Mouse (Mus musculus): ENCODE results near the gene Dok7. TPM values are rescaled to one million over a fixed set of nuclear protein-coding genes. Genes with fewer than 3 reads are reported as not detected.

Dok7 gene
- polyA plus RNA-seq (2016; fragmentation: Nextera tagmentation; extraction: Ambion mirVana) = 0.26 and 0.31 TPM in 2 replicates

DNA sequence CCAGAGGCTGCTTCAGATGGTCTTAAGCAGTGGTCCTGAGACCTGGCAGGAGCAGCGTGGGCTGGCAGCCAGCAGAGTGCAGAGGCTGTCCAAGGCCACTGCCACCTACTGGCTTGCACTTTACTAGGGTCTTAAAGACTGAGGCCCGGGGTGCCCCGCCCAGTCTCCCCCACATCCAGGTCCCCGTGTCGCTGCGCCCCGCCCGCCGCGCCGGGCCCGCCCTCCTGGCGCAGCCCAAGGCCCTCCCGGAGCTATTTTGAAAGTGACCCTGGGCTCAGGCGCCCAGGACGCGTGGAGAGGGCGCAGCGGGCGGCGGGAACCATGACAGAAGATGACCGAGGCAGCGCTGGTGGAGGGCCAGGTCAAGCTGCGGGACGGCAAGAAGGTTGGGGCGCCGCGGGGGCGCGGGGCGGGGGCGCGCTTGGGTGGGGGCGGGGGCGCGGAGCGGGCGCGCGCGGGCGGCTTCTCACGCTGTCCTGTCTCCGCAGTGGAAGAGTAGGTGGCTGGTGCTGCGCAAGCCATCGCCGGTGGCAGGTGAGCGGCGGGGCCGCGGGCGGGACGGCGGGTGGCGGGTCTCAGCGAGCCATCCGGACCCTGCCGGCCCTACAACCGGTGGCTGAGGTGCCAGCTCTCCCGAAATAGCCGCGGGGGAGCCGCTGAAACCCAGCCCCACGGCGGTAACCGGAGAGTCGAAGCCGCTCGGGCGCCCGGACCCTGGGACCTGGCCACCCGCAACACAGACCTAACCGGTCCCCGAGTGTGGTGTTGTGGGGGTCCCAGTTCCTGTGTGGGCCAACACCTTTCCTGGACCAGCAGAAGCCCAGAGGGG, at the start of gene Dok7:
TSS of gene Dok7 (plus strand) at position 163 of the 829 bp plus-strand sequence.
- Histone ChIP-seq H3K36me3 (no peaks in the 10 kb centered on the region), H3K27me3 (ENCODE audit: low read depth, poor library complexity, severe bottlenecking) (peaks cover 68% of the 10 kb centered on the region)
- WGBS = under 1% methylated on average over 74 of the region's 74 CpGs

DNA sequence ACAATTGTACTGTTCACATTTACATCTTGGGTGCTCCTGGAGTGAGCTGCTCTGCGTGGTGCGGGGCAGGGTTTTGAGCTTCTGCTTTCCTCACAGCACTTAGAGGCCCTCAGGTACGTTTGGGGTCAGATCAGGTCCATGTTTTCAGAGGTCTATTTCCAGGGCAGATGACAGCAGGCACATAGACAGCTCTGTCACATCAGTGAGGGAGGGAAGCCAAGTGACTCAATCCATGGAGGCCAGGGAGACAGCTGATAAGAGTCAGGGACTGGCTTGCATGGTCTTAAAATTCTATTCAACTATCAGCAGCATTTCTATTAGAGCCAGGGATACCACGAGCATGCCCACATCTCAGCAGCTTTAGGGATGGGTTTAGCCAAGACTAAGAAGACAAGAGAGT, 47.4 kb upstream of the Dok7 start:
- WGBS = 95% methylated on average over 4 of the region's 4 CpGs
- Histone ChIP-seq H3K27me3 (ENCODE audit: low read depth, poor library complexity, severe bottlenecking) (no peaks in the 10 kb centered on the region), H3K9me3 (replicated peaks) (no peaks in the 10 kb centered on the region), H3K36me3 (peaks cover 79% of the 10 kb centered on the region), H3K4me3 (no peak overlapping the region), H3K4me1 (no peaks in the 10 kb centered on the region), H3K27ac (no peak overlapping the region)
- DNase-seq (ENCODE audit: low spot score) = no peak

More for the DNA sequence above, at the start of gene Dok7:
- H3K9me3 ChIP-seq (replicated peaks) = no peaks in the 10 kb centered on the region
- H3K4me3 ChIP-seq = peak within 1 kb of the TSS; percentile 64
- peak within 1 kb of the TSS; percentile 57; the same call in 1 of the 2 replicates for H3K27ac ChIP-seq
- peaks cover 13% of the 10 kb centered on the region for H3K4me1 ChIP-seq
- DNase-seq (ENCODE audit: low spot score) = peak; percentile 51

DNA sequence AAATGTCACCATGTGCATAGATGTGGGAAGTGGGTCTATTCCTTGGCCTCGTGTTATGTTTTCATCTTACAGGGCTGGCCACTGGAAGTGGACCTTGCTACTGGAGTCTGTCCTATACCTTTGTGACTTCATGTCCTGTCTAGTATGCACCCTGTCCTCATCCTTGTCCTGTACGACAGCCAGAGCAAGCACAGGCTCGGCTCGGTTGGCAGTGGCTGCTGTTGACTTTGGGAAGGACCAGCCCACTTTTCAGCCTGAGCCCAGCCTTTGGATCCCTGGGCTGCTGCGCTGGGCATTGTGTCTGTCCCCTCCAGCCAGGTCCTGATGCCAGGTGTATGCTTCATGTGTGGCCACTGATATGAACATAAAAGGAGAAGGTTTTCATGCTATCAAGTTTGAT, 45.9 kb upstream of the Dok7 start:
- no peaks in the 10 kb centered on the region for H3K27me3 ChIP-seq (ENCODE audit: low read depth, poor library complexity, severe bottlenecking)
- no peaks in the 10 kb centered on the region for H3K4me1 ChIP-seq
- H3K36me3 ChIP-seq = peaks cover 76% of the 10 kb centered on the region
- no peak overlapping the region for H3K27ac ChIP-seq
- H3K9me3 ChIP-seq (replicated peaks) = no peaks in the 10 kb centered on the region
- DNase-seq (ENCODE audit: low spot score) = no peak
- WGBS = 86% methylated on average over 5 of the region's 5 CpGs
- no peak overlapping the region for H3K4me3 ChIP-seq

- 92% methylated on average over 6 of the region's 6 CpGs for WGBS
- Histone ChIP-seq H3K27me3 (ENCODE audit: low read depth, poor library complexity, severe bottlenecking) (no peaks in the 10 kb centered on the region), H3K36me3 (peaks cover 73% of the 10 kb centered on the region), H3K27ac (no peak overlapping the region), H3K9me3 (replicated peaks) (no peaks in the 10 kb centered on the region), H3K4me1 (peaks cover 1% of the 10 kb centered on the region; the same call in 1 of the 2 replicates), H3K4me3 (no peak overlapping the region)
- no peak for DNase-seq (ENCODE audit: low spot score)
Measured at GRCm38 (mm10) chr5:35011156-35011923, 45.2 kb upstream of the Dok7 start.

GRCm38 (mm10) chr5:35014036-35014435, 42.5 kb upstream of the Dok7 start:
- Histone ChIP-seq H3K27ac (no peak overlapping the region), H3K9me3 (replicated peaks) (no peaks in the 10 kb centered on the region), H3K27me3 (ENCODE audit: low read depth, poor library complexity, severe bottlenecking) (no peaks in the 10 kb centered on the region), H3K4me3 (no peak overlapping the region), H3K4me1 (peaks cover 12% of the 10 kb centered on the region; the same call in 1 of the 2 replicates), H3K36me3 (peaks cover 66% of the 10 kb centered on the region)
- 87% methylated on average over 6 of the region's 6 CpGs for WGBS
- DNase-seq (ENCODE audit: low spot score) = no peak

DNA sequence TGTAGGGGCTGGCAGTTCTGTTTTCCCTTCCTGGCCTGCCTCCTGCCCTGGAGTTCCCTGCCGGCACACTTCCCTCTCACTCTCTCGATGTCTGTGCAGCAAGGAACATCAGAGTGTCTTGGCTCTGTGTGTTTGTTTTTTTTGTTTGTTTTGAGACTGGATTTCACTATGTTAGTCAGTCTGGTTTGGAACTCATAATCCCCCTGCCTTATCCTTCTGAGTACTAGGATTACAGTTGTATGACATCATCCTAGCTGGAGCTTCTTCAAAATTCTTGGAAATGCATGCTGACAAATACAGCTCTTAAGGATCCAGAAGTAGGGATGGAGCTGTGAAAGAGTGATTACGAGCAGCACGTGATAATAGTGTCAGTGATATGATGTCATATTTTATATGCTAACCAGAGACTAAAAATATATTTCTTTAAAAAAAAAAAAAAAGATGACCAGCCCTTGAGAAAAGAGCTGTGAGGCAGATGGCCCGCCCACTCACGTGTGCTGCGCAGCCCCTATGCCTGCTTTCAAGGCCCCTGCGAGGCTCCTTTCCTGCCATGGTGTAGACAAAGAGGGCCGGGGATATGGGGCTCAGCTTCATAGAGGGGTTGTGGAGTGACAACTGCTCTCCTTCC, 36.8 kb upstream of the Dok7 start:
- Histone ChIP-seq H3K4me1 (peaks cover 12% of the 10 kb centered on the region; the same call in 1 of the 2 replicates), H3K27ac (no peak overlapping the region), H3K4me3 (no peak overlapping the region), H3K27me3 (ENCODE audit: low read depth, poor library complexity, severe bottlenecking) (no peaks in the 10 kb centered on the region), H3K36me3 (peaks cover 78% of the 10 kb centered on the region), H3K9me3 (replicated peaks) (no peaks in the 10 kb centered on the region)
- no peak for DNase-seq (ENCODE audit: low spot score)
- WGBS = 90% methylated on average over 9 of the region's 9 CpGs

DNA sequence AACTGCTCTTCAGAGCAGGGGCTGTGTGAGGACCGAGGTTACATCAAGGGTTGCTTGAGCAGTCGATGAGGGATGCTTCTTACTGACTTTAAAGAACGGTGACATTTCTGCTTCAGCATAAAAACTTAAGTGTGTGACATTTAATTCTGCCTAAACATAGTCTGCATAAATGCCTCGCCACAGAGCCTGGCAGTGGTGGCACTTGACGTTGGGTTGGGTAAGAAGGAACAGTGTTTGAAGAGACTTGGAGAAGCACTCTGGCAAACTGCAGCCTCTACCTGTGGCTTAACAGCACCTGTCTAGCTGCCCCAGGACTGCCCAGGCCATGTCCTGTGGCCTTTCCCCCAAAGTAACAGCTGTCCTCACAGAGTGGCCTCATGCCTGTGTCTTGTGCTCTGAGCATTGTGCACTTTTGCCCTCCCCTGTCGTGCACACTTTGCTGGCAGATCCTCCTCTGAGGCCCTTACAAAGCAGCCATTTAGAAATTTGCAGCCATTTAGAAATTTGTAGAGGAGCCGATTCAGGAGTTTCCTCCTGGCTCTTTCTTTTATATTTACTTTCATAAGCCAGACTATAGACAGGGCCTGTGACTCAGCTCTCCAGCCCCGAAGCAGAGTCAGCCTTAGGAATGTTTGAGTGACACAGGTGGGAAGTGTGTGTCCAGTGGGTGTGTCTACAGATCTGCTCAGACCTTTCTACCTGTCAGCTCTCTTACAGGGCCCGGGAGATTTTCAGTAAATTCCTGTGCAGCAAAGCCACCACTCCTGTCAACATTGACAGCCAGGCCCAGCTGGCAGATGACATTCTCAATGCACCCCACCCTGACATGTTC, 35.9 kb upstream of the Dok7 start:
- Histone ChIP-seq H3K4me3 (no peak overlapping the region), H3K27me3 (ENCODE audit: low read depth, poor library complexity, severe bottlenecking) (no peaks in the 10 kb centered on the region), H3K36me3 (peaks cover 81% of the 10 kb centered on the region), H3K4me1 (peaks cover 12% of the 10 kb centered on the region; the same call in 1 of the 2 replicates), H3K9me3 (replicated peaks) (no peaks in the 10 kb centered on the region), H3K27ac (no peak overlapping the region)
- DNase-seq (ENCODE audit: low spot score) = no peak
- WGBS = 88% methylated on average over 9 of the region's 9 CpGs

GRCm38 (mm10) chr5:35024975-35025374, 31.6 kb upstream of the Dok7 start:
- Histone ChIP-seq H3K27me3 (ENCODE audit: low read depth, poor library complexity, severe bottlenecking) (no peaks in the 10 kb centered on the region), H3K27ac (no peak overlapping the region), H3K4me1 (no peaks in the 10 kb centered on the region), H3K9me3 (replicated peaks) (no peaks in the 10 kb centered on the region), H3K4me3 (no peak overlapping the region), H3K36me3 (peaks cover 99% of the 10 kb centered on the region)
- DNase-seq (ENCODE audit: low spot score) = peak; percentile 53
- 30% methylated on average over 2 of the region's 2 CpGs for WGBS

DNA sequence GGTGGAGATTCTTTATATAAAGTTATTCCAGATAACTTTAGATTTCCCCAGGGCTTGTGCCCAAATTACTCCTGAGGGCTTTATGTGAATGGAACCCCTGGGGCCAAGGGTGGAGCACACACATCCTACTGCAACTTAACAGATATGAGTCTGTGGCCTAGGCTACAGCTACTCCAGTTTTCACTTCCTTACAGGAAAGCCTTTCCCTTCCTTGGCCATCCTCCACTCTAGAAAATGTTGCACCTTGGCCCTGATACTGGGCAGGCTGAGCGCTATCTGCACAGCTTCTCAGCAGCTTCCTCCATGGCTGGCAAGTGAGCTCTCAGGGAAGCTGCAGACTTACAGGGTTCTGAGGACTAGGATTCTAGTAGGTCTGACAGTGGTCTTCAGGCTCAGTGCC, 27.3 kb upstream of the Dok7 start:
- no peaks in the 10 kb centered on the region for H3K27me3 ChIP-seq (ENCODE audit: low read depth, poor library complexity, severe bottlenecking)
- no peaks in the 10 kb centered on the region for H3K9me3 ChIP-seq (replicated peaks)
- no peak overlapping the region for H3K4me3 ChIP-seq
- H3K4me1 ChIP-seq = no peaks in the 10 kb centered on the region
- no peak for DNase-seq (ENCODE audit: low spot score)
- no peak overlapping the region for H3K27ac ChIP-seq
- 100% methylated on average over 1 of the region's 1 CpGs for WGBS
- H3K36me3 ChIP-seq = peaks cover 98% of the 10 kb centered on the region

- peaks cover 99% of the 10 kb centered on the region for H3K36me3 ChIP-seq
- WGBS = 92% methylated on average over 5 of the region's 5 CpGs
- no peaks in the 10 kb centered on the region for H3K9me3 ChIP-seq (replicated peaks)
- H3K27ac ChIP-seq = no peak overlapping the region
- no peak for DNase-seq (ENCODE audit: low spot score)
- H3K27me3 ChIP-seq (ENCODE audit: low read depth, poor library complexity, severe bottlenecking) = no peaks in the 10 kb centered on the region
- no peaks in the 10 kb centered on the region for H3K4me1 ChIP-seq
- H3K4me3 ChIP-seq = no peak overlapping the region
Measured at GRCm38 (mm10) chr5:35029755-35030154, 26.8 kb upstream of the Dok7 start.

- H3K4me3 ChIP-seq = no peak overlapping the region
- DNase-seq (ENCODE audit: low spot score) = no peak
- no peaks in the 10 kb centered on the region for H3K9me3 ChIP-seq (replicated peaks)
- no peak overlapping the region for H3K27ac ChIP-seq
- peaks cover 77% of the 10 kb centered on the region for H3K36me3 ChIP-seq
- WGBS = 82% methylated on average over 5 of the region's 5 CpGs
- no peaks in the 10 kb centered on the region for H3K27me3 ChIP-seq (ENCODE audit: low read depth, poor library complexity, severe bottlenecking)
- no peaks in the 10 kb centered on the region for H3K4me1 ChIP-seq
Measured at GRCm38 (mm10) chr5:35033068-35033467, 23.5 kb upstream of the Dok7 start.

DNA sequence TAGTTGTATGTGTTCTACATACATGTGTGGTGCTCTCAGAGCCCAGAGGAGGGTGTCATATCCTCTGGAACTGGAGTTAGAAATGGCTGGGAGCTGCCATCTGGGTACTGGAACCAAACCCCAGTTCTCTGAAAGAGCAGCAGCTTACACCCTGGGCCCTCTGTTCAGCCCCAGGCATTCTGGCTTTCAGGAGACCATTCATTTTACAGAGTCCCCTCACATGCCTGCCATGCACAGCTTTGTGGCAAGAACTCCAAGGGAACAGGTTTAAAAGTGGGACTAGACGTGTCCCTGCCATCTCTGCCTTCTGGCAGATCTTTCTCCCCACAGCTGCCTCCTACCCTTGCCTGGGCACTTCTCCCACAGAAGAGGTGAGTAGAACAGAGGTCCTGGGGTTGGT, 22.9 kb upstream of the Dok7 start:
- no peak overlapping the region for H3K4me3 ChIP-seq
- H3K4me1 ChIP-seq = no peaks in the 10 kb centered on the region
- DNase-seq (ENCODE audit: low spot score) = no peak
- 81% methylated on average over 1 of the region's 1 CpGs for WGBS
- peaks cover 71% of the 10 kb centered on the region for H3K36me3 ChIP-seq
- H3K27me3 ChIP-seq (ENCODE audit: low read depth, poor library complexity, severe bottlenecking) = no peaks in the 10 kb centered on the region
- H3K9me3 ChIP-seq (replicated peaks) = no peaks in the 10 kb centered on the region
- H3K27ac ChIP-seq = no peak overlapping the region
